Mouse (Mus musculus): Measurements from ENCODE around the gene Foxo1. TPM values are rescaled to one million over a fixed set of nuclear protein-coding genes. Genes with fewer than 3 reads are reported as not detected.

Gene Foxo1
- polyA plus RNA-seq, 1 experiment, result 1.1 TPM

- Histone ChIP-seq H3K4me3 (replicated peaks) (peak overlapping the region; percentile 98), H3K9me3 (no peaks in the 10 kb centered on the region), H3K27me3 (replicated peaks) (peaks cover 21% of the 10 kb centered on the region), H3K36me3 (replicated peaks; ENCODE audit: low read length) (no peaks in the 10 kb centered on the region), H3K4me1 (peaks cover 40% of the 10 kb centered on the region)
- TF ChIP-seq GATA1 (IDR thresholded peaks at IDR 0.05; ENCODE audit: borderline replicate concordance, low read length) (no peak), FLI1 (IDR thresholded peaks at IDR 0.05; ENCODE audit: low read length) (no peak)
Observed at GRCm38 (mm10) chr3:52266606-52267160, 1.5 kb upstream of the Foxo1 start.

- H3K36me3 ChIP-seq (replicated peaks; ENCODE audit: low read length), result no peaks in the 10 kb centered on the region
- H3K27me3 ChIP-seq (replicated peaks), result peaks cover 21% of the 10 kb centered on the region
- H3K4me1 ChIP-seq, result peaks cover 40% of the 10 kb centered on the region
- peak overlapping the region; percentile 98 for H3K4me3 ChIP-seq (replicated peaks)
- H3K9me3 ChIP-seq, result no peaks in the 10 kb centered on the region
- TF ChIP-seq FLI1 (IDR thresholded peaks at IDR 0.05; ENCODE audit: low read length) (no peak), GATA1 (IDR thresholded peaks at IDR 0.05; ENCODE audit: borderline replicate concordance, low read length) (no peak)
Observed at GRCm38 (mm10) chr3:52267293-52267651, 864 bp upstream of the Foxo1 start.

- TF ChIP-seq GATA1 (IDR thresholded peaks at IDR 0.05; ENCODE audit: borderline replicate concordance, low read length) (no peak), FLI1 (IDR thresholded peaks at IDR 0.05; ENCODE audit: low read length) (no peak)
- H3K36me3 ChIP-seq (replicated peaks; ENCODE audit: low read length), result no peaks in the 10 kb centered on the region
- H3K9me3 ChIP-seq, result no peaks in the 10 kb centered on the region
- H3K4me3 ChIP-seq (replicated peaks), result peak overlapping the region; percentile 98
- H3K27me3 ChIP-seq (replicated peaks), result peaks cover 21% of the 10 kb centered on the region
- H3K4me1 ChIP-seq, result peaks cover 40% of the 10 kb centered on the region
Observed at GRCm38 (mm10) chr3:52268487-52268736, 276 bp downstream of the Foxo1 start.

GRCm38 (mm10) chr3:52268737-52269513 lies 789 bp downstream of the Foxo1 start:
- TF ChIP-seq FLI1 (IDR thresholded peaks at IDR 0.05; ENCODE audit: low read length) (no peak), GATA1 (IDR thresholded peaks at IDR 0.05; ENCODE audit: borderline replicate concordance, low read length) (no peak)
- Histone ChIP-seq H3K27me3 (replicated peaks) (peaks cover 23% of the 10 kb centered on the region), H3K36me3 (replicated peaks; ENCODE audit: low read length) (no peaks in the 10 kb centered on the region), H3K4me1 (peaks cover 40% of the 10 kb centered on the region), H3K9me3 (no peaks in the 10 kb centered on the region), H3K4me3 (replicated peaks) (peak overlapping the region; percentile 98)

- TF ChIP-seq GATA1 (IDR thresholded peaks at IDR 0.05; ENCODE audit: borderline replicate concordance, low read length) (no peak), FLI1 (IDR thresholded peaks at IDR 0.05; ENCODE audit: low read length) (no peak)
- Histone ChIP-seq H3K4me1 (peaks cover 42% of the 10 kb centered on the region), H3K36me3 (replicated peaks; ENCODE audit: low read length) (no peaks in the 10 kb centered on the region), H3K9me3 (no peaks in the 10 kb centered on the region), H3K27me3 (replicated peaks) (peaks cover 24% of the 10 kb centered on the region), H3K4me3 (replicated peaks) (peak overlapping the region; percentile 98)
Observed at GRCm38 (mm10) chr3:52269514-52270351, 1.6 kb downstream of the Foxo1 start.

- TF ChIP-seq GATA1 (IDR thresholded peaks at IDR 0.05; ENCODE audit: borderline replicate concordance, low read length), result no peak
Observed at GRCm38 (mm10) chr3:52270511-52270910, 2.4 kb downstream of the Foxo1 start.

GRCm38 (mm10) chr3:52271376-52271775 lies 3.2 kb downstream of the Foxo1 start:
- Histone ChIP-seq H3K4me3 (replicated peaks) (no peak overlapping the region), H3K4me1 (peaks cover 42% of the 10 kb centered on the region), H3K36me3 (replicated peaks; ENCODE audit: low read length) (no peaks in the 10 kb centered on the region), H3K27me3 (replicated peaks) (peaks cover 21% of the 10 kb centered on the region), H3K9me3 (no peaks in the 10 kb centered on the region)
- TF ChIP-seq GATA1 (IDR thresholded peaks at IDR 0.05; ENCODE audit: borderline replicate concordance, low read length), result no peak
- no peak for TF ChIP-seq FLI1 (IDR thresholded peaks at IDR 0.05; ENCODE audit: low read length)

More at GRCm38 (mm10) chr3:52270511-52270910, 2.4 kb downstream of the Foxo1 start:
- peak overlapping the region; percentile 98 for H3K4me3 ChIP-seq (replicated peaks)
- H3K36me3 ChIP-seq (replicated peaks; ENCODE audit: low read length), result no peaks in the 10 kb centered on the region
- H3K9me3 ChIP-seq, result no peaks in the 10 kb centered on the region
- peaks cover 42% of the 10 kb centered on the region for H3K4me1 ChIP-seq
- H3K27me3 ChIP-seq (replicated peaks), result peaks cover 24% of the 10 kb centered on the region

- Histone ChIP-seq H3K4me3 (replicated peaks) (no peak overlapping the region), H3K9me3 (no peaks in the 10 kb centered on the region), H3K27me3 (replicated peaks) (peaks cover 17% of the 10 kb centered on the region), H3K36me3 (replicated peaks; ENCODE audit: low read length) (no peaks in the 10 kb centered on the region), H3K4me1 (peaks cover 35% of the 10 kb centered on the region)
- TF ChIP-seq FLI1 (IDR thresholded peaks at IDR 0.05; ENCODE audit: low read length) (no peak), GATA1 (IDR thresholded peaks at IDR 0.05; ENCODE audit: borderline replicate concordance, low read length) (no peak)
Observed at GRCm38 (mm10) chr3:52272376-52272865, 4.3 kb downstream of the Foxo1 start.

- H3K36me3 ChIP-seq (replicated peaks; ENCODE audit: low read length), result peaks cover 5% of the 10 kb centered on the region
- no peak overlapping the region for H3K4me3 ChIP-seq (replicated peaks)
- no peaks in the 10 kb centered on the region for H3K9me3 ChIP-seq
- TF ChIP-seq FLI1 (IDR thresholded peaks at IDR 0.05; ENCODE audit: low read length) (no peak), GATA1 (IDR thresholded peaks at IDR 0.05; ENCODE audit: borderline replicate concordance, low read length) (no peak)
- peaks cover 10% of the 10 kb centered on the region for H3K27me3 ChIP-seq (replicated peaks)
- H3K4me1 ChIP-seq, result peaks cover 33% of the 10 kb centered on the region
Observed at GRCm38 (mm10) chr3:52274475-52274874, 6.3 kb downstream of the Foxo1 start.

Data from megakaryocyte, embryonic 14.5 days (primary cell).